Mouse (Mus musculus): Measurements from ENCODE around the gene Tmtc1.

Gene Tmtc1

DNA sequence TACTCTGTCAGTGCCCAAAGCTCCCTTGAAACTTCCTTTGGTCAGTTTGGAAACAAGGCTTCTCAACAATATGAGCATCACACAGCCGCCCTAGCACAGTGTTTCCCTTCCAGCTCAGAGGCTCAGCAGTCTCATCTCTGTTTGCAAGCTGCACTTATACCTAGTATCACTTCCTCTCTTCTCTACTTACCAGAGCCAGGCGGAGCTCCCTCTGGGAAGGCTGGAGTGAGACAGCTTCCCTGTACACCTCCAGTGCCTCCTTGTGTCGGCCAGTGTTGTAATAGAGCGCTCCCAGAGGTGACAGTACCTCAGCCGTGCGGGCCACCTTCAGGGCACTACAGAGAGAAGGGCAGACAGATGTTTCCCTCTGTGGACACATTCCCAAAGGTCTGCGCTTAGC lies 197.6 kb downstream of the Tmtc1 start:
- no peak for DNase-seq (ENCODE audit: extremely low read depth, low read depth, low spot score)

DNA sequence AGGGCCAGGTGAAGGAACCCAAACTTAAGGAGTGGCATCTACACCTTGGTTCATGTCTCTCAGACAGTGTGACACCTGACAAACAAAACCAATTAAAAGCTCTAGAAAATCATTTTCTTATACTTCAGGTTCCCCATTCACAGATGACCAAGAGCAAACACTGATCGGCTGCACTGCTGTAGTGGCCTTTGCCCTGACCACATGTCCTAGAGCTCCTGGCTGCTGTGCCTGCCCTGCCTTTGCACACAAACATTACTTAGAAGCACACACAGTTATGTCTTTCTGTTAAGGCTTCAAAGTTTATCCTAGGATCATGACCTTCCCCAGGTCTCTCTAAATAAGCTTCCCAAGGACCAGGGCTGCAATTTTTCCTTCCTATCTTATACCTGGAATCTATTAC lies 199.4 kb downstream of the Tmtc1 start:
- no peak for DNase-seq (ENCODE audit: extremely low read depth, low read depth, low spot score)

DNA sequence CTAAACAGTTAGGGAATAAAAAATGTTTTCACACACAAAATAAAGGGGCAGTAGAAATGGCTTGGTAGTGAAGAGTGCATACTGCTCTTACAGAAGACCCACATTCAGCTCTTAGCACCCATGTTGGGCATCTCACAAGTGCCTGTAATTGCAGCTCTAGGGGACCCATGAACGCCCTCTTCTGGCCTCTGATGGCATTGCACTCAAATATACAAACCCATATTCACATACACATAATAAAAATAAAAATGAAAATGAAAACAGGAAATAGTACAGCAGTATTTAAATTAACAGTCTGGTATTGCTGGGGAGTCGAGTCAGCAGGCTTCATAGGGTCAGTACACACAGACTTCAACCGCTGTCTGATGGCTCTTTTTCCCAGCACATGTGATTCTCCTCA lies 201.9 kb downstream of the Tmtc1 start:
- DNase-seq (ENCODE audit: extremely low read depth, low read depth, low spot score), result no peak

DNA sequence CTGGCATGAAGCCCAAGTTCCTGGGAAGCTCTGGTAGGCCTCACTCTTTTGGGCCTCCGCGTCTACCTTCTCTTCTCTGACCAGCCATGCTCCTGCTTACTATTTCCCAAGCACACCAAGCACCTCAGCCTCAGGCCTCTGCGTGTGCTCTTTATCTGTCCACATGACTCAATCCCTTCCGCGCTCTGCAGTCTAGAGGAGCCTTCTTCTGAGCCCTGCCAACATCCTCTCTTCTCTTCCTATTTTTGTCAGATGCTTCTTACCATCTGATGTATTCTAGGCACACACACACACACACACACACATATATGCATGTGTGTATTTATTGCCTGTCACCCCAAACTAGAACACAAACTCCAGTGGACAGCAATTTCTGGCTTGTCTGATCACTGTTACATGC lies 202.5 kb downstream of the Tmtc1 start:
- DNase-seq (ENCODE audit: extremely low read depth, low read depth, low spot score), result no peak

DNA sequence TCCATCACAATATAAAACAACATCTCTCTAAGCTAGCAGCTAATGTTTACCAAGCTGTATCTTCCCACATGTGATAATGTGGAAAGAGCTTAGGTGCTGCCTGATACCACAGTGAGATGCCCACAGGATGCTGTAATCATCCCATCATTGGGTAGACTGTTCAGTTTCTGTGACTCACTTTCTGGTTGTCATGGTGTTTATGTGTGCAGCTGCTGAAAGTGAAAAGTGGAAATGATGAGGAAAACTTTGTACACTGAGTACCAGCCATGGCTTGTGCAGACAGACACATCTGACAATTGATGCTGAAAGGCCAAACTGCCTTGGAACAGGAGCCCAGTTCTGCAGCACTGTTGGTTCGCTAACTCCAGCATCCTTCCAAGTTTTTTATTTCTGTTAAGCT lies 204.9 kb downstream of the Tmtc1 start:
- no peak for DNase-seq (ENCODE audit: extremely low read depth, low read depth, low spot score)

DNA sequence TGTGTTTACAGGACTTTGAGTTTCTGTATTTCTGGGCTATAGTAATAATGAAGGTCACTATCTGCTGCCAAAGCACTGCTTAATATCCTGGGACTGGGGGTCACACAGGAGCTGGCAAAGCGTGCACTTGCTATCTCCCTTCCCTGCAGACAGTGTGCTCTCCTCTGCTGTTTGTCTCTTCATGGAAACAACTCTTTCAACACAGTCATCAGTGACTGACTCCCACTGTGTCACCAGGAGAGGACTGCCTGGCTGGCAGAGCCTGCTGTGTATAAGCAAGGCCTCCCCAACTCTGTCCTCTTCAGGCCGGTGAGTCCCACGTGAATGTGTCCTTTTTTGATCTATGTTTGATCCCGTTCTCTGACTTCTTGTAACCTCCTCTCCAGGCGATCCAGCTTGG lies 206.7 kb downstream of the Tmtc1 start:
- no peak for DNase-seq (ENCODE audit: extremely low read depth, low read depth, low spot score)

DNA sequence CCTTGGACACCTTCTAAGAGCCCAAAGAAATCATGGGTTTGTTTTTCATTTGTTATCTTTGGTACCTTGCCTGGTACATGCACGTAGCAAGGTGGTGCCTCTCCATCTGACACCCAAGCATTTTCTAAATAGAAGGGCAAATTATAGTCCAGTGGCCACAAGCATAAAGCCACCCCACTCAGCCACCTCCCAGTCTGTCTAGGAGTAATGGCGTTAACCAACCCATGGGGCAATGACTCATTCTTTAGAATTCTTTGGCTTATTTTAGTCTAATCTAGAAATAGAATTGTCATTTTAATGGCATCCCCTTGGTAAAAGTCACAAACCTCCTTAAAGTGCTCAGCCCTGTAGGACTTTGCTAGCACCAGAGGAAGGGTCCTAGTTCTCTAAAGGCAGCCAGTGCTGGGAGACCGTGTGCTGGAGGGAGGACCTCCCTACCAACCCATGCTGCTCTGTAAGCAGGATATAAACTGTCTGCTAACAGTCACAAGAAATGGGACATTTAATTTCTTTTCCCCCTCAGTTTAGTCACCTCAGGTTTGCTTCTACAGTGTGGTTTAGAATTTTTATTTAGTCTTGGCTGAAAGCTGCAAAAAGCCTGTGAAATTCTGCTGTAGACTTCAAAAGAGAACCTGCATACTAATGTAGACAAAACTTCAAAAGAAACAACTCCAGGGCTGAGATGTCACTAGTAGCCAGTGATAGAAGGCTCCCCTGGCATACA lies 209.9 kb downstream of the Tmtc1 start:
- no peak for DNase-seq (ENCODE audit: extremely low read depth, low read depth, low spot score)

DNA sequence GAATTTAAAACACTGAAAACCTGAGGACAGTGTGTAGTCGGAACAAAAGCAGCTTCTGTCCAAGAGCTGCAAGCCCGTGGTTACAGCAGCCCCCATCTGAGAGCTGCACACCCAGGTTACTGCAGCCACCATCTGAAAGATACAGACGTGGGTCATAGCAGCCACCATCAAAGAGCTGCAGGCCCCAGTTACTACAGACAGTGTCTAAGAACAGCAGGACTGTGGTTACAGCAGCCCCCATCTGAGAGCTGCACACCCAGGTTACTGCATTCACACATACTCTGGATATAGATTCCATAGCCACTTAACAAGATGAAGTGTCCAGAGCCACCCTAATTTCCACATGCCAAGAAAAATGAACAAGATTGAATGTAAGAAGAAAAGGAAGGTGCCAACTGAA lies 216.6 kb downstream of the Tmtc1 start:
- DNase-seq (ENCODE audit: extremely low read depth, low read depth, low spot score), result no peak

DNA sequence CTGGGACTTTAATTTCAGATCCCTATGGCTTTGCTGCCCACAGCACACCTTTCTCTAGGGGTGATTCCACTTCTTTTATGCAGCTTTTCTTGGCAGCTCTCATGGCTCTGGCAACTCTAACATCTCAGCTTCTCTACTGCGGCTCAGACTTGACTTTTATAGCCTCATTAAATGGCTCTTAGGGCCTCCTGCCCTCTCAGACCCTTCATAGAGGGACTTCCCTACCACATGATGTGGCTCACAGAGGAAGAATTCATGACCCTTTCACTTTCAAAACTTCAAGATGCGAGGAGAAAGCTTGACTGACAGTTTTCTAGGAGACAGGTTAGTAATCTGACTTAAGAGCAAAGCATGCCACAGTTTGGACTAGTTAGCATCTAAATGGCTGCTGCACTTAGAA lies 221.5 kb downstream of the Tmtc1 start:
- no peak for DNase-seq (ENCODE audit: extremely low read depth, low read depth, low spot score)

DNA sequence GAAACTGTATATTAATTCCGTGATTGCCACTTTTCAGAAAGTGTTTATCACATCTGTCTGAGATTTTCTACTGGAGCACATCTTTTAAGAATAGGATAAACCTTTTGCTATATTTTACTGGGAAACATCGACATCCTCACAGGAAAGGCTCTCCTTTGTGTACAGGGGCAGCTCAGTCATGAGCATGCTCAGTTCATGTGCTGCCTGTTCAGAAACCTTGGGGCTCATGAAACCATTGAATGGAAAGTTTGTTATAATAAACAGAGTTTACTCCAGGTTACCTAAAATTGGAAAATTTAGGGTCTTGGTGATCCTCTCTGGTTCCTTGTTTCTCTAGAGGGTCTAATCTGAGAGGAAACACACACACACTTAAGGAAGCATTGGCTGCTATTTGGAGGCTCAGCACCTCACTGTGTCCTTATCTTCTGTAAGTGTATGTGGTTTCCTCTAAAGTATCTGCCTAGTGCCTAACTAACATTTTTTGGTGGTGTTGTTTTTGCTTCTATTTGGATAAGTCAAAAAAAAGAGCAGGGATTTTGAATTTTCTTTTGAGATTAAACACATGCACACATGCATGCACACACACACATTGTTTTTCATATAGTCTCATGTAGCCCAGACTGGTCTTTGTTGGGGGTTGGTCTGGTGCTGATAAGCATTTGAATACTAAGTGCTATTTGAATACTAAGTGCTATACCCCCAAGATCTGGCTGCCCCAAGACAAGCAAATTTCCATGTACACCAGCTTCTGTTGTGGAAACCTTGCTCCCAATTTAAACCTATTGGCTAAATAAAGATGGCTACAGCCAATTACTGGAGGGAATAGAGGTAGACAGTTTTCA lies 225.7 kb downstream of the Tmtc1 start:
- DNase-seq (ENCODE audit: extremely low read depth, low read depth, low spot score), result no peak

DNA sequence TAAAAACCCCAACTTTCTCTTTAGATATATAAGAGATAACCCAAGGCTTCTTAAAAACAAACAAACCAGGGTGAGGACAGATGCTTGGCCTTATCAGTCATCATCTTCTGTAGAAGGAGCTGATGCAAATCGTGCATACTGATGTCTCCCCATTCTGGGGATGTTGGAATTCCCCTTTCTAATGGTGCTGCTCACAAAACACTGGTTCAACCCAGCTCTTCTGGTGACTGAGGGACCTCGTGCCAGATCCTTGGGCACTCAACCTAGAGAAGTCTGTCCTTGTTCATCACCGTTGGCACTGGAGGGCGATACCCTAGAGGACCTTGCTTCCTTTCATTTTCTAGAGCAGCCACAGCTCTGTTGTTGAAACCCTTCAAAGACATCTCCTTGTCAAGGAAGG lies 227.4 kb downstream of the Tmtc1 start:
- DNase-seq (ENCODE audit: extremely low read depth, low read depth, low spot score), result no peak

DNA sequence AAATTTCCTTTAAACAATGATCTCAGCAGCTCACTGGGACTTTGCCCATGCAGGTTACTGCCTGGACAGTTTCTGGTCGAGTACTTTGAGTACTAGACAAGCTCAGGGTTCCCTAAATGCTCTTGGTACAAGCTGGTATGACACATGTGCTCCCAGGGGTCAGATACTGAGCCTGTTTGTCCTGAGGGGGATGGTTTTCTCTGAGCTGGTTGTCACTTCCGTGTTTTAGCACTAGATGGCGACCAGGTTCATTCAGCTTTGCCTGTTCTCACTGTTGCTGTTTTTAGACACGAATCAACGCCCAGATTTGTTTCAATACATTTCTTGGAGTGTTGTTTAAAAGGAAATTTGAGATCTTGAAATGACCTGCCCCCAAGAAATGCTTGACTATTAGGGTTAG lies 229.4 kb downstream of the Tmtc1 start:
- DNase-seq (ENCODE audit: extremely low read depth, low read depth, low spot score), result no peak

DNA sequence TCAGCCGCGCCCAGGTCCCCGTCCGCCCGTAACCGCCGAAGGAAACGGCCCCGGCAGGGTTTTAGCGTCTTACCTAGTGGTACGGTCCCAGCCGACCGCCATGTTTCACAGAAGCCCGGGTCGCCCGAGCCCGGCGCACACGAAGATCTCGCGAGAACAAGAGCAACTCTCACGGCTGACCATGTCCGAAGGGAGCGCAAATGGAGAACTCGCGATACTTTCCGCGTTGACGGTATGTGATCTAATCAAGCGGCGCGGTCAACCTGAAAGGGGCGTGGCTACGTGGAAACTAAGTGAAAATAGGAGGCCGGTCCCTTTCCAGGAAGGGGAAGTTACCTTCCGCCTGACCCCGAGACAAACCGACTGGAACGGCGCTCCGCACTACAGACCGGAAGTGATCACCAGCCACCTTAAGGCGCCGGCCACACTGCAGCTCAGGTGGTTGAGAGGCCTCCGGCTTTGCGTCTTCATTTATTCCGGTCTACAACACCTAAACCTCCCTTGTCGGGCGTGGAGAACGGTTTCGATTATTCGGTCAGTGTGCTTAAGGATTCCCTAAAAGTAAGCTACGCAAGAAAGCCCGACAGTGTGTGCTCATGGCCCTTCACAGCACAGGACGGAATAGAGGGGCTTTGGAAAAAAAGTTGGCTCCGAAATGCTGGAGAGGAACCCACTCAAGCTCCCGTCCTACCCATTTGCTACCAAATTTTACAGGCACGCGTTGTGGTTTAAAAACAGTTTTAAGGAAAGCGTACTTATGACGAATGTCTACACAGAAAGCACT lies 232.1 kb downstream of the Tmtc1 start, which contains the start of gene Ergic2:
TSS of gene Ergic2 (minus strand) at position 478 of the 784 bp plus-strand sequence.
- peak; percentile 94 for DNase-seq (ENCODE audit: extremely low read depth, low read depth, low spot score)

DNA sequence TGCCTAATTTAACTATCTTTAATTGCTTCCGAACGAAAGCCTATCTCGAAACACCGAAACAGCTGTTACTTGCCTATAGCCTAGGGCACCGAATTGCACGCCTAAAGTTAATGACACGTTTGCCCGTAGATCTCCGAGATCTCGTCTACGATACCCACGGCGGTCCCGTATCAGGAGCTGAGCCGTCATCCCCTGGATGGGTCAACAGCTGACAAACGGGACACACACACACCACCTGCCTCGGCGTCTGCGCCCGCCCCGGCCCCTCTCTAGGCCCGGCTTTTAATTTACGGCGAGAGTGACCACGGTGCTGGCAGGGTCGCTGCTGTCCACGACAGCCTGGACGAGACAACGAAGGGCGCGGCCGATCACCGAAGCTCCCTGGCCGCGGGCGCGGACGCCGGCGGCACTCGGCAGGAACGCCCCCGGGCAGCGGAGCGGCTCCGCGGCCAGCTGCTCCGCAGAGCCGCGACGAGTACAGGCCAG lies 232.8 kb downstream of the Tmtc1 start:
- DNase-seq (ENCODE audit: extremely low read depth, low read depth, low spot score), result no peak

DNA sequence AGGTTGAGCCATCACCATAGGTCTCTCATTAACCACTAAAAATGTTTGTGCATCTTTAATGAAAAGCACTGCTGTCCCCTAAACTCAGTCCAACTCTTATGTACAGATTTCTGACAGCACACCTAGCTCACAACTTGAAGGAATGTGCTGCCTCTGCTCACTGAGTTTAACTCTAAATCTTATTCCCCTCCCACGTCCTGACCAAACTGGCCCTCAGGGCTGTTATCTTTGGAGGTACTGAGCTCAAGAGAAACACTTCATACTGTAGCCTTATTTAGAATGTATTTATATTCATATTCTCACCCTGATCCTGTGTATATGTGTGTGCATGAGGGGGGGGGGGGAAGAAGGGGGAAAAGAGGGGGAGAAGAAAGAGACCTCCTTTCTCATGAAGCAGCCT lies 236.7 kb downstream of the Tmtc1 start:
- DNase-seq (ENCODE audit: extremely low read depth, low read depth, low spot score), result peak; percentile 65

DNA sequence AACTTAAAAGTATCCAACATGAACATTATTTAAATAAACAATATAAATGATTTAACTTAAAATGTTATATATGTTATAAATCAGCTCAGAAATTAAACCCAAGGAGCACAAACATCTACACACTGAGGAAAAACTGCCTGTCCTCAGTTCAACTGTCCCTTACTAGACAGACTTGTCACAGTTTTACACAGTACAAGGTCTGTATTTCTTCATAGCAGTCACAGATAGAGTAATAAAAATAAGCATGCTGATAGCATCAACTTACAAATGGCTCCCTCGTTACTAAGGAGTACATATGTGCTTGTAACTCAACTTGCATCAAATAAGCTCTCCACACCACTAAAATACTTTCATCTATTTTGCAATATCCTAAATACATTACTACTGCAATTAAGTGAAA lies 239.1 kb downstream of the Tmtc1 start:
- DNase-seq (ENCODE audit: extremely low read depth, low read depth, low spot score), result no peak

DNA sequence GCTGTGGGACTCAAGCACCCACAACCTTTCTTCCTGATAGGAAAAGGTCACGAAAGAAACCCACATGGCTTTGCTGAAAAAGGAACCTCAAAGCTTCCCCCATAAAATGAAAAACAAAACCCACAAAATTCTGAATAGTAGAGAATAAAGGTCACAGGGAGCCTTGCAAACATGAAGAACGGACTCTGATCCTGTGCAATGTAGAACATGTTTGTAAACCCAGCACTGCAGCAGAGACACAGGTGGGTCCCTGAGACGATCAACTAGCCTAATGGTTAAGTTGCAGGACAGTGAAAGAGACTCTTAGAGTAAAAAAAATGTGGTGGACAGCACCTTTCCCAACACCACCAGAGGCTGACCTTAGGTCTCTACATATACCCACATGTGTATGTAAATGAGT lies 244.5 kb downstream of the Tmtc1 start:
- DNase-seq (ENCODE audit: extremely low read depth, low read depth, low spot score), result no peak

DNA sequence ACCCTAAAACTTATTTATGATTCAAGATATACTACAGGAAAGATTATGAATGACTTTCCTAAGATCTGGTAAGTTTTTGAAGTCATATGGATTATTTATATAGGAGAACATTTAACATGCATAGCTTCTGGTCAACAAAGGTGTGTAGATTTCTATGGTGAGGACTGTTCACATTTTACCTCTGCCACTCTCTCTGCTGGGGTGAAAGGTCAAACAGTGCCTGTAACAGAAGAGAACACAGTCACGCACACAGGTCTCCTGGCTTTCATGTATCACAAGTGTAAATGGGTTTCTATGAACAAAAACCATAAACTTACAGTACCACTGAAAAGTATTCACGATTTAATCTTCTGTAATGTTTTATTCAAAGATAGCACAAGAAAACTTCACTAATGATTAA lies 245.0 kb downstream of the Tmtc1 start:
- no peak for DNase-seq (ENCODE audit: extremely low read depth, low read depth, low spot score)

DNA sequence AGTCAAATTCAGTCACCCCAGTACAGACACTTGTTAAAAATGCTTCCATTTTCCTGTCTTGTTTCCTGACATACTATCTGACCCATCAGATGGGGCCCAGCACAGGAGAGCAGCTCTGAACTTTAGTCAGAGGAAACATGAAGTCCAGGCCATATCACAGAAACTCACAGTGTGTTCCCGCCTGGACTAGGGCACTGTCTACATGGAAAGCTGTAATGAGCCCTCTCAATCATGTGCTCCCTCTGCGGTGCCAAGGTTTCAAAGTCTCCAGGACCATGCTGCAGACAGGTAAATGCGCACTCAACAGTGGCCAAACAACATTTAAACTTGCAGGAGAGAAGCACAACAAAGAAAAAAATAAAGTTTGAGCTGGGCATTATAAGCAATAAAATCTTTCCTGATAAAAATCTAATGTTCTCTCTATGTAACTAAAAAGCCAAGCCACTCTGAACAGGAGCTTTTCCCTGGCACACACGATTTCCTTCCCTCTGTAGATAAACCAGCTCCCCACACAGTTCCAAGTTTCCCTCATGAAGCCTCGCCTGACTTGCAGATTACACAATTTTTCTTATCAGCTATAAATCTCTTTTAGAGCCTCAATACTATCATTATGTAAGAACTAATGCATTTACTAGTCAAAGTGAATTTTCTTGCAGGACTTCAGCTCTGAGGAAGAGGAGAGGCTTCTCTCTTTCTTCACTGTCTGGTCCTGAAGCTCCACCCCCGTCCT lies 250.1 kb downstream of the Tmtc1 start:
- DNase-seq (ENCODE audit: extremely low read depth, low read depth, low spot score), result no peak

DNA sequence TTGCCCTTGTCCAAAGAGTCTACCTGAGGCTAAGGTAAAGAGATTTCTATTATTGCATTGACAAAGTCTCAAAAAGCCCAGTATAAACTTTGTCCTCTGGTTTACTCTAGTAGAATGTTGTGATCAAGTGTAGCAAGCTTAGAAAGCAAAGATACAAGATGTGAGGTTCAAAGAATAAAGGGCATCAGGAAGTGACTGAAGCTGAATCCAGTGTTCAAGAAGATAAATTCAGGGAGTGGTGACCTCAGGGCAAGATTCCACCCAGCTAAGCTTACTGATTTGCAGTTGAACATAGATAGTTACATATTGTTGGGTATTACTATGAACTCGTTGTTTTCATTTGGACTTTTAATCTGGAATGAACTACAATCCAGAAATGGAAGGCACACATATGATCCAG lies 258.5 kb downstream of the Tmtc1 start:
- DNase-seq (ENCODE audit: extremely low read depth, low read depth, low spot score), result no peak

Data from fat pad, adult 2 months (tissue).